Mouse (Mus musculus) C2C12 (cell line): ENCODE measurements at regions not wholly inside any gene's neighbourhood (a gene's known extent, or its start where the extent isn't known, plus 50 kb on each side); places are given as distances from the start of the nearest gene placed in this dataset.

Experiments
- CEBPB ChIP-seq: IDR thresholded peaks from one replicate; pipeline ENCODE4 v1.6.1; 2011; ENCODE audit warnings: low read depth, mild to moderate bottlenecking, control low read depth, moderate library complexity
- CTCF ChIP-seq: IDR thresholded peaks from one replicate; pipeline ENCODE4 v1.5.1; 2011; ENCODE audit not compliant: control insufficient read depth, insufficient read depth, insufficient read length
- MAX ChIP-seq: IDR thresholded peaks from one replicate; pipeline ENCODE4 v1.6.1; 2011; ENCODE audit warnings: mild to moderate bottlenecking, control low read depth
- MYOD1 ChIP-seq: IDR thresholded peaks from one replicate; pipeline ENCODE4 v1.6.1; 2011; ENCODE audit warnings: low read depth; ENCODE audit not compliant: control insufficient read depth, insufficient read length

DNA sequence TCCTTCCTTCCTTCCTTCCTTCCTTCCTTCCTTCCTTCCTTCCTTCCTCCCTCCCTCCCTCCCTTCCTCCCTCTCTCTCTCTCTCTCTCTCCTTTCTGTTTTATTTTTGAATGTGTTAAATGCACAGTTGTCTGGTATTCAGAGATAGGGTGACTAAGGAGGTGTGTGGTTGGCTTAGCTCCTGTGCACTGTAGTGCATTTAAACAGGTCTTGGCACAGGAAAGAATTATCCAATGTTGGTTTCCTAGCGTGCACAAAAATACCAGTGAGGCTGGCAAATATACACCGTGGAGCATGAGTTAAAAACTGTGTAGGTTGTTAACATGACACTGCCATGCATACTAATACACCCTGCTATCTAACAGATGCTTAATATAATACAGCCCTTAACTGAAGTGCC, 297.7 kb upstream of the Stt3b start:
- TF ChIP-seq CTCF (no peak), MYOD1 (no peak), MAX (no peak), CEBPB (no peak)
